Mouse (Mus musculus): ENCODE measurements at regions not wholly inside any gene's neighbourhood (a gene's known extent, or its start where the extent isn't known, plus 50 kb on each side); places are given as distances from the start of the nearest gene placed in this dataset.

GRCm38 (mm10) chr6:36004701-36005100 is 383.2 kb upstream of the Chrm2 start:
- DNase-seq (ENCODE audit: low spot score): peak; percentile 4

DNA sequence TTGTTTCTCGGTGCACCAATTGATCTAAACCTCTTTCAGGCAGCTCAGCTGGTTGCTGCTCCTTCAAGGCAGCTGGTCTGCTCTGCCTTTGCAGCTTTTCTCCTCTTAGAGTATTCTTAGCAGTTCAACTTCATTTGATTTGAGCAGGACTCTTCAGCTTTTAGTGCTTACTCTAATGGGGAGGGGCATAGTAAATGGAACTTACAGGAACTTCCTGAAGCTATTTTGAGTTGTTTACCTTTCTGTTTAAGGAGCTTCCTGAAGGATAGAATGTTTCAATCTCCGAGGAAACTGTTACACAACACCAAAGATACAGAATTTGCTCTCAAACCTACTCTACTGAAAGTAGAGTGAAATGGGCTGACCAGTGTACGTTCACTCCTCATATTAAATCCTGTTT is 385.8 kb upstream of the Chrm2 start:
- no peak for DNase-seq (ENCODE audit: low spot score)

- DNase-seq (ENCODE audit: low spot score): no peak
These were observed 399.0 kb upstream of the Chrm2 start for GRCm38 (mm10) chr6:35988891-35989290.

DNA sequence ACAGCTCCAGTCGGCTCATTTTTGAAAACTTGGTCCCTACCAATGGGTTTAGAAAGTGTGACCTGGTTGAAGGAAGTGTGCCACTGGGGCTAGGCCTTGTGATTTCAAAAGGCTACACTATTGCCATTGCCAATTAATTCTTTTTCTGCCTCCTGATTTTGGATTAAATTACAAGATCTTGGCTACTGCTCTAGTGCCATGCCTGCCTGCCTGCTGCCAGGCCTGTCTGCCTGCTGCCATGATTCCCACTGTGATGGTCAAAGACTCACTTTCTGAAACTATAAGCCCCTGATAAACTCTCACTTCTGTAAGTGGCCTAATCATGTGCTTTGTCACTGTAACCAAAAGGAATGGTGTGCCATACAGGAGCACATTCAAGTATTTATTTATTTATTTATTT is 400.4 kb upstream of the Mtpn start:
- no peak for DNase-seq (ENCODE audit: low spot score)

- no peak for DNase-seq (ENCODE audit: low spot score)
These were observed 384.5 kb upstream of the Mtpn start for GRCm38 (mm10) chr6:35924189-35924588.

GRCm38 (mm10) chr6:35897990-35898389 is 358.3 kb upstream of the Mtpn start:
- DNase-seq (ENCODE audit: low spot score): no peak

DNA sequence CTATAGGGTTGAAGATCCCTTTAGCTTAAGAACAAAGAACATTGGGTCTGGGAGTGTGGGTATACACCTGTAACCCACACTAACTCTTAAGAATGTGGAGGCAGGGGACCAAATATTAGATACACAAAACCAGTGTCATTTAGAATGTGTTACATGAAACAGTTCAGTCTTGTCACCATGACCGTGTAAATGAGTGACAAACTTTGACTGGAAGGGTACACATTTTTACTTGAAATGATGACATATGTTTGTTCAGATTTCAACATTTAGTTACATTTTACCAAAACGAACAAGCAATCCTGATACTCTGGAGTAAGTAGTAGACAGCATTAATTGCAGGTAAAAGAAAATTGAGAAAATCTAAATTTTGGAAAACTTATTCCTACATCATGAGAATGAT is 356.0 kb upstream of the Mtpn start:
- no peak for DNase-seq (ENCODE audit: low spot score)

GRCm38 (mm10) chr6:35874671-35875070 is 335.0 kb upstream of the Mtpn start:
- no peak for DNase-seq (ENCODE audit: low spot score)

GRCm38 (mm10) chr6:35871388-35871787 is 331.7 kb upstream of the Mtpn start:
- DNase-seq (ENCODE audit: low spot score): no peak

DNA sequence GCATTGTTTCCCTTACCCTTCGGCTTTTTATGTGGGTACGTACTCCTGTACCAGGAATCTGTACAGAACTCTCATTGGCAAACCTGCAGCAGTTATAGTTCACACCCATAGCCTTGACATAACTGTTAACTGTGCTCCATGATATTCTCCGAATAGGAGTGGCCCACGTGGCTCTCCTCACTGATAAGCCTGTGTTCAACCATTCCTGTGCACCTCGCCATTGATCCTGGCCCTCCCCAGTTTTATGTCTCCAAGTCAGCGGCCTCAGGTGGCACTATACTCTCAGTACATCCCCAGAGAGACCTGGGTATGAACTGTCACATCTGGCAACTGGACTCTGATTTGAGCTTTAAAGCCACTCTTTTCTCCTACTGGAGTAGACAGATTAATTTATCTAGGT is 324.5 kb upstream of the Mtpn start:
- DNase-seq (ENCODE audit: low spot score): no peak

GRCm38 (mm10) chr6:35853993-35854392 is 314.3 kb upstream of the Mtpn start:
- no peak for DNase-seq (ENCODE audit: low spot score)

DNA sequence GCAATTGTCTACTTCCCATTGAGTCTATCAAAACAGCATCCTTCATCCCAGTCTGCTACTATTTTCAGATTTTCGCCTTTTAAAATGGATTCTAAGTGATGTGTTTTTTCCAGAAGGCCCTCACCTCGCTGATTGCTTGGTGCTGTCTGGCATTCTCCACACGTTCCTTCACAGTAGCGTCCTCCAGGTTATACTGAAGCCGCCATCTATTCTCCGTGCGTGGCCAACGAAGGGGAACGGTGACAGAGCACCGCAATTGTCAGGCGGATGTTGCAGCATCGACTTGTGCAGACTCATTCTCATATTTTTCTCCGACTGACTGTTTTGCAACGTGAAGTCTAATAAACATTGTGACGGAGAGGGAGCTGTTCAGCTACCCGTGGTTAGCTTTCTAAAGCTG is 277.0 kb upstream of the Mtpn start:
- no peak for DNase-seq (ENCODE audit: low spot score)

DNA sequence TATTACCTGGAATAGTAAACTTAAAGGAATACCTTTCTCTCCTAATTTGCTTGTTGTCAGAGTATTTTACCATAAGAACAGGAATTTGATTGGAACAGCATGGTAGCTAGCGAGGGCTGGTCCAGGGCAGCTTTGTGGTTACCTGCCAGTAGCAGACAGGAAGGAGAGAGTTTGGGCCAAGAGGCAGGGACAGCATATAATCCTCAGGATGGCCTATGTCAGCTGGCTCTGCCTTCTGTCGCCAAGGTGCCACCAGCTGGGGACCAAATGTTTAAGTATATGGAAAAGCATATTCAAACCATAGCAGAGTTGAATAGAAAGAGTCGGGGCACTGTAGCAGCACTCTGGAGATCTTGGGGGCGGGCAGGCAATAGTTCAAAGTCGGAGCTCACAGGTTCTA is 274.8 kb upstream of the Mtpn start:
- no peak for DNase-seq (ENCODE audit: low spot score)

DNA sequence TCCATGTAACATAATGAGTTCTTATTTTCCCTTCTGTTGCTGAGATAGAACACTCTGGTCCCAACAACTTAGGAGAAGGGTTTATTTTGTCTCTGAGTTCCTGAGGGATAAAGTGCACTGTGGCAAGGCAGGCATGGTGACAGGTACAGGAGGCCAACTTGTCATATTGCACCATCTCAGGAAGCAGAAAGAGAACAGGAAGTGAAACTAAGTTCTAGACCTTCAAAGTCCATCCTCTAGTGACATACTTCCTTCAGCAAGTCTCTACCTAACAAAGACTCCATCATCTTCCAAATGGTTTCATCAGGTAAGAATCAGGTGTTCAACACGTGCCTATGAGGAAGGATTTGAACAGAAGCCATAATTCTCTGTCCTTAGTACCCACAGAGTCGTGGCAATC is 266.1 kb upstream of the Mtpn start:
- DNase-seq (ENCODE audit: low spot score): no peak

- DNase-seq (ENCODE audit: low spot score): no peak
These were observed 264.4 kb upstream of the Mtpn start for GRCm38 (mm10) chr6:35804041-35804440.

GRCm38 (mm10) chr6:35779706-35780105 is 240.0 kb upstream of the Mtpn start:
- DNase-seq (ENCODE audit: low spot score): no peak

DNA sequence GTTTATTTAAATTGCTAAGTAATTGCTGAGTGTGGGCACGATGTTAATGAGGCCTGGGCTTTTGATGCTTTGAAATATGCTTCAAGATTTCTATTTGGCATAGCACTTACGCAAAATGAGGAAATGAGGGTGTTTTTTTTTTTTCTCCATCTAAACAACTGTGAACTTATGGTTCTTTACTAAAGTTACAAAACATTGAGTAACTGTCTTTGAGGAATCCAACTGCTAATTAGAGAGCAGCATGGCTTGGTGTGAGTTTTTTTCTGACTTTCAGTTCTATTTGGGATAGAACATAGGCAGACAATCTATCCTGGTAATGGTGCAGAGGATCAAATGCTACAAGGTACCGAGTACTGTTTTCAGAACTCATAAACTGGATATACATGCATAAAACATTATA is 231.2 kb upstream of the Mtpn start:
- no peak for DNase-seq (ENCODE audit: low spot score)

DNA sequence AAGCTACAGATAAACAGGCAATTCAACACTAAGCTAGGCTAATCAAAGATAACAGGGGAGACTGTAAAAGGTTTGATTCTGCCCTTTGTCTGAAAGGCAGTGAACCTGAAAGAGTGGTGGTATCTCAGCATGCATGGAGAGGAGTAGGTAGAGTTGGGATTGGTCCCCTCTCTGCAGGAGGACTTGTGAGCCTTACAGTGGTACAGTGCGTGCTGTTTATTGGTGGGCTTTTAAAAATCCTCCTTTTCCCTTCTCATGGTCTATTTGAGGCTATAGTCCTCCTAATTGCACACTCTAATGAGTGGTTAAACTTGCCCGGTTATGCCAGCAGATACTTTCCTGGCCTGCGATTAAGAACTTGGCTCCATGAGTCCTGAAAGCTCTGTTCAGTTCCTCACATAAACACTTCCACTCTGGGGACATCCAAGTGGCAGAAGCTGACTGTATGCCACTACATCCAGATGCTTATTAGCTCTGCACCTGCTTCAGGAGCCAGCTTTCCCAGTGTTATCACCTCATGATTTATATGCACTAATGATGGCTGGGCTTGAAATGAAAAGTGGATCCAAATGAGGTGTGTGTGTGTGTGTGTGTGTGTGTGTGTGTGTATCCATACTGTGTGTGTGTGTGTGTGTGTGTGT is 220.0 kb upstream of the Mtpn start:
- DNase-seq (ENCODE audit: low spot score): no peak

DNA sequence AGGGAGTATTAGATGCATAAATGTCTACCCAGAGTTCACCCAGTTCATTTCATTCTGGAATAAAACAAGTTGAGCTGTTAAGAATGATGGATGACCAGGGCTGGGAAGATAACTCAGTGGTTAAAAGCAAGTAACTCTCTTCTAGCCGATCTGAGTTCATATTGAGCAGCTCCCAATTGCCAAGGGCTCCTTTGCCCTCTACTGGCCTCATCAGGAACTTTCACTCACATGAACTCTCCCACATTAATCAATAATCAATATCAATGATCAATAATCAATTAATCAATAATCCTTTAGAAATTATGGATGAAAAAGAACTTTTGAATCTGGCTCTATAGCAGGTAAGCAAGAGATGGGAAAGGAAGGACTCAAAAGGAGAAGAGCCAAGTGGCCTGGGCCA is 206.3 kb upstream of the Mtpn start:
- no peak for DNase-seq (ENCODE audit: low spot score)

DNA sequence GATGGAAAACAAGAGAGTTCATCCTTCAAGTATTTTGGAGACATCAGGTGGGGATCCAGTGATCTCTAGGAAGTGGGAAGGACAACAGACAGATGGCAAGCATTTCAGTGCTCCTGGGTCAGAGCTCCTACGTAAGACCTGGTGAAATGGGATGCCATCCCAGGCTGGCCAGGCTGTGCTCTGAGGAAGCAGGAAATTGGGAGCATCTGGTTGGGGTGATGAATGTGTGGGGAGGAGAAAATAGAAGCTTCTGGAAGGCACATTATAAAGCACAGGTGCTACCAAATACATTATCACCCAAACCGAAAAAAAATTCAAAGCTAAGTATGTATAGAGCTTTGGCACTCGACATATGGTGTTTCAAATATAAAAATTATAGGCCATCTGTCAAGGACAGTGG is 165.9 kb upstream of the Mtpn start:
- no peak for DNase-seq (ENCODE audit: low spot score)

GRCm38 (mm10) chr6:35667062-35667461 is 127.4 kb upstream of the Mtpn start:
- DNase-seq (ENCODE audit: low spot score): no peak

GRCm38 (mm10) chr6:35651401-35651800 is 111.7 kb upstream of the Mtpn start:
- DNase-seq (ENCODE audit: low spot score): no peak

DNA sequence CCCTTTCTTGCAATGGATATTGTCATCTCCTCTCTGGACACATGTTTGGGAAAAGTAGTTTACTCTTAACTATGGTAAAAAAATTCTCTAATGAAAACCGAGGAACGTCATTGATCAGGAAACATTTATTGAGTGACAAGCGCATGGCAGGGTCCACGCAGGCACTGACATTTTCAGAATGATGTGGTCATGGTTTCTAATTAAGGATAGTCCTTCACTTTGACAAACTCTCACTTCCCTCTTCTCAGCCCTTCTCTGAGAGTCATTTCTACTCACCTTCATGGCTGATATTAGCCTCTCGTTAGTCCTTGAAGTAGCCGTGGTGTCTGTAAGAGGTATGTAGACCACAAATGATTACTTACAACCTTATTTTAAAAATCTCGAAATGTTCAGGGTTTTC is 105.5 kb upstream of the Mtpn start:
- DNase-seq (ENCODE audit: low spot score): no peak

DNA sequence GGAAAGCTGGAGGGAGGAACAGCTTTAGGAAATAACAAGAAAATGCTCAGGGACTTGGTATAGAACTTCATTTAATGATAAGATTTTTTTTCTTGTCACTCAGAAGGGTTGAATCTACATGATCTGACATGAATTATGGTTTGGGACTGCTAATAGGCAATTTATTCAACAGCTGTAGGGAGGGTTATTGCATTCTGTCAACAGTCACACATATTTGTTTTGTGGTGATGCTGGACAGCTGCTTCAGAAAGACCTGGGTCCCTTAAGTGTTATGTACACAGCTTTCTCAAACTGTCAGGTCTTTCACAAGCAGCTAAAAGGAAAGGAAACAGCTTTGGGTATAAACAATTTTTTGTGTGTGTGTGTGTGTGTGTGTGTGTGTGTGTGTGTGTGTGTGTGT is 101.0 kb upstream of the Mtpn start:
- DNase-seq (ENCODE audit: low spot score): no peak

GRCm38 (mm10) chr6:35608336-35608735 is 68.6 kb upstream of the Mtpn start:
- no peak for DNase-seq (ENCODE audit: low spot score)

Data from urinary bladder, postnatal 25 days (tissue).